Mouse (Mus musculus) urinary bladder, adult 18-20 months (tissue): ENCODE data around the gene Mecp2.
A peak's percentile ranks its signal among the peaks of the same experiment; 100 is the strongest.

ENCODE experiments used
- DNase-seq, 2 experiments: peaks; one replicate each; pipeline ENCODE4 v3.0.0; 2022; ENCODE audit warnings: low spot score in 2 of 2, mixed read lengths in 2 of 2

Gene Mecp2

GRCm38 (mm10) chrX:74014597-74014996 lies 120.6 kb downstream of the Mecp2 start:
- DNase-seq = no peak

GRCm38 (mm10) chrX:74008063-74008462 lies 127.1 kb downstream of the Mecp2 start:
- DNase-seq = no peak

- DNase-seq = no peak
Measured at GRCm38 (mm10) chrX:74006401-74006800, 128.8 kb downstream of the Mecp2 start.

GRCm38 (mm10) chrX:74003644-74004043 lies 131.5 kb downstream of the Mecp2 start:
- DNase-seq = no peak

DNA sequence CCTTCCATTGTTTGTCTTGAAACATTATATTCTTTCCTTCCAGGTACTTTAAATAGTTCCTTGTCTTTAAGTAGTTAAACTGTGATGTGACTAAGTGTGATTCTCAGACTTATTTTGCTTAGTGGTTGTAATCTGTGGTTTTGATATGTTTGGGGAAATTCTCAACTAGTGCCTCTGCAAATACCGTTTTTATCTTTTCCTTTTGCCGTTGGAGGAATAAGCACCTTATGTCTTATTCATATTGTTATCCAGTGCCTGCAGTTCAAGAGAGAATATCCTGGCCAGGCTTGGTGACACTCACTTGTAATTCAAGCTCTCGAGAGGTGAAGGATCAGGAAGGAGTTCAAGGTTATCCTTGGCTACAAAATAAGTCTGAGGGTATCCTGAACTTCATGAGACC lies 134.1 kb downstream of the Mecp2 start:
- no peak for DNase-seq

DNA sequence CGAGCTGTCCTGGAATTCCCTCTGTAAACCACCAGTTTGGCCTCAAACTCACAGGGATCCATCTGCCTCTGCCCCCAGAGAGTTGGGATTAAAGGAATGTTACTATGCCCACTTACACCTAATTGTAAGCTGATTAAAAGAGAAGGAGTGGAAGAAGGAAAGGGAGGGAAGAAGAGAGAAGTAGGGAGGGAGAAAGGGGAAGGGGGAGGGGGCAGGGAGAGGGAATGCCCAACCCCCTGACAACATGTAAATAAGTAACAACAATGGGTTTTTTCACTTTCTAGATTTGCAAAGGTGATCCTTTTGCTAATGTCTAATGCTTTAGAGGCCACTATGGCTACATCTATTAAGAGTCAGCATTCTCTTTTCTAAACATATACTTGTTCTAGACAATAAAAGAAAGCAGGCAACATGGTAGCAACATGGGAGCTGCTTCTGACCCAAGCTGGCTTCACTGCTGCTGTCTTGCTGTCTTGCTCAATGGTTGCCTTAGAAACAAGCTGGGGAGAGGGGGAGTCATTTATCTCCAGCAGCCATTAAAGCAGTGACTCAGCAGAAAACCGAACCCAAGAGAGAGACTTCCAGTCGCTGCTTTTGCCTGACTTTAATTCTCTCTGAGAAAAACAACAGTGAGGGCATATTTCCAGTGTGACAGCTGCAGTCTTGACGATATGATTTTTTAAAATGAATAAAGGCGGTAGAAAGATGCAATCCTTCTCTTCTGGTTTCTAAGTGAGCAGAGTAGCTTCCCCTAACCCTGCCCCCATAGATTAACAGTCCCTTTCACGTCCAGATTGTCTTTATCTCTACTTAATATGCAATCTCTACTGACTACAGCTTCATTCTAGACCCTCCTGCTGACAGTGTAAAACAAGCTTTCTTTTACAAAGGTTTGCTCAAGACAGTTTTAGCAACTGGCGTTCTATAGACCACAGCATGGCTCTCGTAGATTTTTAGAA lies 136.0 kb downstream of the Mecp2 start:
- peak in 1 of 2 experiments; percentile 4 for DNase-seq

DNA sequence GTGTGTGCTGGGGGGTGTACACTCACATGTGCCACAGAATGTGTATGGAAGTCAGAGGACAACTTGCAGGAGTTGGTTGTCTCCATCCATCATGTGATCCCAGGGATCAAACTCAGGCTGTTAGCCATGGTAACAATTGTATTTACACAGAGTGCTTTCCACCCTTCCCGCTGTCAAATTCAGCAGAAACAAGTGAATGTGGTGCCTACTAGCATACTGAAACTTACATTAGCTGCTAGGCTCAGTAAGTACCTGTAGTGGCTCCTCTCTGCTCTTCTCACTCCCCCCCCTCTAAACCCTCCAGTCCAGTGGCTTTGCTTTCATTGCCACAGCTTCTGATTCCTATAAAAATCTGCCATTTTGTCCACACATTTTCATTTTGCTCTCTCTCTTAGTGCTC lies 157.4 kb downstream of the Mecp2 start:
- DNase-seq = no peak
